Mouse (Mus musculus): Measurements from ENCODE around the gene Slc4a1. TPM values are rescaled to one million over a fixed set of nuclear protein-coding genes. Genes with fewer than 3 reads are reported as not detected.

Slc4a1 gene
- polyA plus RNA-seq, 1 experiment from 2014 or later = 22.6 TPM

Small RNAs within 50 kb of the gene (microRNA-seq; reads per million reads assigned to microRNA genes)
- gene Mir6930 = not detected

Other genes with a start within 250 kb of the Slc4a1 start
- gene Nags, start 220.7 kb downstream of the Slc4a1 start, polyA plus RNA-seq (2016; fragmentation: Nextera tagmentation; extraction: Ambion mirVana) = 0.24 TPM in 1 of 2 replicates, not detected in the other
- gene Tmem101, start 209.8 kb downstream of the Slc4a1 start, polyA plus RNA-seq (2016; fragmentation: Nextera tagmentation; extraction: Ambion mirVana) = 40.6 and 44.2 TPM in 2 replicates
- gene Lsm12, start 180.9 kb downstream of the Slc4a1 start, polyA plus RNA-seq (2016; fragmentation: Nextera tagmentation; extraction: Ambion mirVana) = 103 TPM in 2 replicates
- gene G6pc3, start 176.6 kb downstream of the Slc4a1 start, polyA plus RNA-seq (2016; fragmentation: Nextera tagmentation; extraction: Ambion mirVana) = 36.6 and 36.8 TPM in 2 replicates
- 58.1 and 64.3 TPM in 2 replicates for gene Hdac5, start 136.0 kb downstream of the Slc4a1 start, polyA plus RNA-seq (2016; fragmentation: Nextera tagmentation; extraction: Ambion mirVana)
- 21.7 and 23.5 TPM in 2 replicates for gene BC030867, start 117.3 kb downstream of the Slc4a1 start, polyA plus RNA-seq (2016; fragmentation: Nextera tagmentation; extraction: Ambion mirVana)
- gene Asb16, start 97.5 kb downstream of the Slc4a1 start, polyA plus RNA-seq (2016; fragmentation: Nextera tagmentation; extraction: Ambion mirVana) = 0.16 and 0.19 TPM in 2 replicates
- gene Tmub2, start 81.3 kb downstream of the Slc4a1 start, polyA plus RNA-seq (2016; fragmentation: Nextera tagmentation; extraction: Ambion mirVana) = 47.4 and 48.9 TPM in 2 replicates
- gene Atxn7l3, start 69.6 kb downstream of the Slc4a1 start, polyA plus RNA-seq (2016; fragmentation: Nextera tagmentation; extraction: Ambion mirVana) = 22.3 and 22.9 TPM in 2 replicates
- 101 TPM in 2 replicates for gene Ubtf, start 46.5 kb downstream of the Slc4a1 start, polyA plus RNA-seq (2016; fragmentation: Nextera tagmentation; extraction: Ambion mirVana)
- gene Rundc3a, start 27.2 kb upstream of the Slc4a1 start, polyA plus RNA-seq (2016; fragmentation: Nextera tagmentation; extraction: Ambion mirVana) = 1.7 and 2.3 TPM in 2 replicates
- 164 and 174 TPM in 2 replicates for gene Slc25a39, start 41.7 kb upstream of the Slc4a1 start, polyA plus RNA-seq (2016; fragmentation: Nextera tagmentation; extraction: Ambion mirVana)
- 101 and 106 TPM in 2 replicates for gene Grn, start 64.1 kb upstream of the Slc4a1 start, polyA plus RNA-seq (2016; fragmentation: Nextera tagmentation; extraction: Ambion mirVana)
- gene Fam171a2, start 81.5 kb upstream of the Slc4a1 start, polyA plus RNA-seq (2016; fragmentation: Nextera tagmentation; extraction: Ambion mirVana) = 9.7 and 10.7 TPM in 2 replicates
- gene Itga2b, start 103.9 kb upstream of the Slc4a1 start, polyA plus RNA-seq (2016; fragmentation: Nextera tagmentation; extraction: Ambion mirVana) = 6.9 and 7.0 TPM in 2 replicates
- 66.5 and 77.6 TPM in 2 replicates for gene Gpatch8, start 190.2 kb upstream of the Slc4a1 start, polyA plus RNA-seq (2016; fragmentation: Nextera tagmentation; extraction: Ambion mirVana)
- 5.3 and 7.4 TPM in 2 replicates for gene Gm11627, start 213.3 kb upstream of the Slc4a1 start, polyA plus RNA-seq (2016; fragmentation: Nextera tagmentation; extraction: Ambion mirVana)
- 77.9 and 82.7 TPM in 2 replicates for gene Fzd2, start 238.2 kb upstream of the Slc4a1 start, polyA plus RNA-seq (2016; fragmentation: Nextera tagmentation; extraction: Ambion mirVana)